Mouse (Mus musculus): ENCODE results near the gene Polr3b.
A peak's percentile ranks its signal among the peaks of the same experiment; 100 is the strongest.

Polr3b gene

GRCm38 (mm10) chr10:84611664-84612063, 10.4 kb upstream of the Polr3b start:
- no peak for DNase-seq (ENCODE audit: low spot score)

- DNase-seq (ENCODE audit: low spot score), result no peak
Measured at GRCm38 (mm10) chr10:84612281-84612680, 9.8 kb upstream of the Polr3b start.

DNA sequence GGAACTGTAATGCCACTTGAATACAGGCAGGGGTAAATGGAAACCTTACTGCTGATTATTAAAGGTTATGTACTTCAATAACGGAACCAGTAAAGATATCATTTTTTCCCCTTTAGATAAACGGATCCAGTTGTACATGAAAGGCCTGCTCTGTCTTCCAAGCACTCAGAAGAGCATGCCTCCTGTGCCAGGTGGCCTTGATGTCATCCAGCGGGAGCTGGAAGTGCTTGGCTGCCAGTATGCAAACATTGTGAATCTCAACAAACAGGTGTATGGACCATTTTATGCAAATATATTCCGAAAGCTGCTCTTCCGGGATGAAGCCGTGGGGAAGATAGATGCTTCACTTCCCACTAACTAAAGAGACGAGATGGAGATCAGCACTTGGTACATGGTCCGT, 8.7 kb upstream of the Polr3b start:
- DNase-seq (ENCODE audit: low spot score), result no peak

DNA sequence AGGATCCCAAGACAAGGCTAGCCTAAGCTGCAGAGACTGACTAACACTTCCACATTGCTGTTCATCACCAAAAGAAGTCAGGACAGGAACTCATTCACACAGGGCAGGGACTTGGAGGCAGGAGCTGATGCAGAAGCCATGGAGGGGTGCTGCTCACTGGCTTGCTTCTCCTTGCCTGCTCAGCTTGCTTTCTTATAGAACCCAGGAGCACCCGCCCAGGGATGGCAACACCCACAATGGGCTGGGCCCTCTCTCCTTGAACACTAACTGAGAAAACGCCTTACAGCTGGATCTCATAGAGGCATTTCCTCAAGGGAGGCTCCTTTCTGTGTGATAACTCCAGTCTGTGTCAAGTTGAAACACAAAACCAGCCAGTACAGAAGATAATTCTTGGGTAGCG, 7.0 kb upstream of the Polr3b start:
- DNase-seq (ENCODE audit: low spot score), result no peak

DNA sequence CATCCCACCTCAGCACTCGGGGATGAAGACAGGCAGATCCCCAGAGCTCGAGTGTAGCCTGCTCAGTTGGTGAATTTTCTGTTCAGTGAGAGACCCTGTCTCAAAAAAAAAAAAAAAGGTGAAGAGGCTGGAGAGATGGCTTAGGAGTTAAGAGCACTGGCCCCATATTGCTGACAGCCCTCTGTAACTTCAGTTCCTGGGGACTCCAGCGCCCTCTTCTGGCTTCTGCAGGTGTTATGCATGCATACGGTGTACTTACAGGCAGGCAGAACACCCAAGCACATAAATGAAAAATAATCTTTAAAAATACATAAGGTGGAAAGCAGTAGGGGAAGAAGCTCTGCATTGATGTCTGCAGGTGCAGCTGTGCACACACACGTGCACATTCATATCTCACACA, 9.1 kb downstream of the Polr3b start:
- no peak for DNase-seq (ENCODE audit: low spot score)

GRCm38 (mm10) chr10:84632005-84632404, 9.9 kb downstream of the Polr3b start:
- no peak for DNase-seq (ENCODE audit: low spot score)

DNA sequence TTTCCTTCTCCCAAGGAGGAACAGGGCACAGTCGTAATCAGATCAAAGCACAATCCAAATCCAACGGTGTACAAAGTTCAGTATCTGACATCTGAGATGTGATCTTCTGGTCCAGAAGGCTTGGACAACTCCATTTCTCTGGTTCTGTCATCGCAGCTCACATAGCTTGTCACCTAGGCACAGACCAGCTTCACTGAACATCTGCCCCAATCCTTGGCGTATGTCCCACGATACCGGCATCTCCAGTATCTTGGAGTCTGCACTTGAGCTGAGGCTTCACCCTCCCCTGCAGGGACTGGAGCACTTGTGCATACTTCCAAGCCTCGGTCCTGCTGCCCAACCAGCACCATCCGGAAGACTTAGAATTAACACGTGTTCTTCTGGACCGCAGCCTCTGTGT, 14.6 kb downstream of the Polr3b start:
- DNase-seq (ENCODE audit: low spot score), result no peak

- DNase-seq (ENCODE audit: low spot score), result no peak
Measured at GRCm38 (mm10) chr10:84638382-84638781, 16.3 kb downstream of the Polr3b start.

DNA sequence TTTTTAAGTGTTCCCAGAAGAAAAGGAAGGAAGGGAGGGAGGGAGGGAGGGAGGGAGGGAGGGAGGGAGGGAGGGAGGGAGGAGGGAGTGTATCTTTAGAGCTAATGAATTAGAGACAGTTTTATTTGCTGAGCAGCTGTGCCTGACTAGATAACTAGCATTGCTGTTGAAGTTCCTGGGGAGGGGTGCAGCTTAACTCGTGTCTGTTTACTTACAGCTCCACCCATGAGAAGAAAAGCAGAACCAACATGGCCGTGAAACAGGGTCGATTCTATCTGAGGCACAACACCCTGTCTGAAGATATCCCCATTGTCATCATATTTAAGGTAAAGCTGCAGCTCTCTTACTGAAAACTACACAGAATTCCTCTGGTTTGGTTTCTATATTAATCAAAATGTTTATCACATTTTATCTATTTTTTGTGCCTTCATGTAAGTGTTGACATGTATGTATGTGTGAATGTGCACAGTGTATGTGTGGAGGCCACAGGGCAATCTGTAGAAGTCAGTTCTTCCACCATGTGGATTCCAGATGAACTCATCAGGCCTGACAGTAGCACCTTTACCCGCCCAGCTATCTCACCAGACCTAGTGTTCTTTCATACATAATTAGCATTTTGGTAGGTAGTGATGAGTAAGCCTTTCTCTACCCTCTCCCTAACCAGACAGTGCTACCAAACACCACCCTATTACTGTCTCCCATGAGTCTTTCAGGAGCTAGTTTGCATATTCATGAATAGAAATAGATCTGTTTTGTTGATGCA, 17.6 kb downstream of the Polr3b start:
- DNase-seq (ENCODE audit: low spot score), result no peak

DNA sequence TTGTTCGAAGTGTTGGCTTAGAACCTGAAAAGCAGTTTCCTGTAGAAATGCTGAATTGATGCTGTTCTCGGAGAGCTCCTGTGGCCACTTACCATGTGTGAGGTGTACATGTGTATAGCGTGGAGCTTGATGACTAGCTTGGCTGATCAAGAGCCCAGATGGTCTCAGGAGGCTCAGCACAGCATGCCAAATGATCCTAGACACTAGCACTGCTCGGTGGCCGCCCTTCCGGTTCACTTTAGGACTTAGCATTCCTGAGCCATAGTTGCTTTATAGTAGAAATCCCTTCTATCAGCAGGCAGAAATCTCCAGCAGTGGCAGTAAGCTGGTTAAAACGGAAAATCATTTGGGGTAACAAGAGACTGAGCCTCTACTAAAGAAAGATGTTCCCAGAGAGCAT, 18.8 kb downstream of the Polr3b start:
- no peak for DNase-seq (ENCODE audit: low spot score)

DNA sequence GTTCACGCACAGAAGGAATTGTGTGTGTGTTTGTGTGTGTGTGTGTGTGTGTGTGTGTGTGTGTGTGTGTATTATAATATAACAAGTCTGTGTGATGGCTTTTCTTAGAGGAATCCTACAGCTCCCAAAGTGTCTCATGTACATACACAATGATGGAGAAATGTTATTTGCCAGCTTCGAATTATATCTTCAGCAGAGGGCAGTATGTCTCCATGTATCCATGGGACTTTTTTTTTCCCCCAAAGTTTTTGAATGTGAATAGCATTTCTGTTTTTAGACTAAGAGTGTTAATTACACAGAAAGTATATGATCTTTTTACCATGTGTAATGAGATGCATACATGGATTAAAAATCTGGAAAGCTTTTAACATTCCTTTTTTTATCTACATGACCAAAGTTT, 19.5 kb downstream of the Polr3b start:
- no peak for DNase-seq (ENCODE audit: low spot score)

DNA sequence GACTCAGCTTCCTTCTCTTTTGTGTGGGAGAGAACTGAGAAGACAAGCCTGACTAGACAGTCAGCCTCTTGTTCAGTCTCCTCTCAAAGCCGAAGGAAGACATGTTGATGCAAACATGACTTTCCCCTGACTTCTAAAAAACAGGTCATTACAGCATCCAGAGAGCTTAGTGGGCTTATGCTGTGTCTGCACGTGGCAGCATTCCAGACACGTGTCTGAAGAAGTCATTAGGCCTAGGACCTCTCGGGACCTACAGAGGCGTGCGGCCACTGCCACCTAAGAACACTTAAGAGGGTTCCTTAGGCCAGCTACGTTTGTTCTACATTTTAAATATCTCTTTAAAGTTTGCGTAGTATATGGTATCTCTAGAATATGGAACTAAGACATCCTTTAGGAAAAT, 23.8 kb downstream of the Polr3b start:
- DNase-seq (ENCODE audit: low spot score), result no peak

DNA sequence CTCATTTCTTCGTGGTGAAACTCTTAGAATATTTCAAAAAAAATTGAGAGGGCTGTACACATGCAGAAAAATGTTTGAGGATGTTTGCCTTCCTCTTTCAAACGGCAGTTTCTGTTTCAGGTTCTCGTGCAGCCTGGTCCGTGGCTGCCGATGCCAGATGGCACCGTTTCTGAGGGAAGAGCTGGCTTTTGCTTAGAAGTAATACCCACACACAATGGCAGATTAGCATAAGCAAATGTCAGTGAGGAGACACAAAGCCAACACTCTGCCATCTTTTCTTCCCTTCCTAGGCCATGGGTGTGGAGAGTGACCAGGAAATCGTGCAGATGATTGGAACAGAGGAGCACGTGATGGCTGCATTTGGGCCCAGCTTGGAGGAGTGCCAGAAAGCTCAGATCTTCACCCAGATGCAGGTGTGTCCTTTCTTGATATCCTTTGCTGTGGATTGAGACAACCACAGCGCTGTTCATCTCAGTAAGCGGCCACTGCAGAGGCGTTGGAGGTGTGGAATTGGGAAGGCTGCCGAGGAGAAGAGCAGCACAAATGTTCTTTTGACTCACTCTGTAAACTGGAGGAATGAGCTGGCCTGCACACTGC, 24.5 kb downstream of the Polr3b start:
- DNase-seq (ENCODE audit: low spot score), result peak; percentile 39

DNA sequence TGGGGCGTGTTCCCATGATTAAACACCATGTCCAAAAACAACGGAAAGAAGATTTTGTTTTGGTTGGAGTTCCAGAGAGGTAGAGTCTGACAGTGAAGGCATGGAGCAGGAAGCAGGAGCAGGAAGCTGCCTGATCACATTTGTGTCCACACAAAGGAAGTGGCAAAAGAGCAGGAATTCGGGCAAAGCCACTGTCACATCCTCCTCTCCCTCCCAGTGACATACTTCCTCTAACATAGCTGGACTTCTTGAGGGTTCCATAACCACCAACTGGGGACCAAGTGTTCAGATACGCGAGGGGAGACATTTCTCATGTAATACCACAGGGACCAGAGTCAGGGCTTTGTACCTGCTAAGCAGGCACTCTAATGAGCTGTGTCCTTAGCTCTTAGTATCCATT, 25.2 kb downstream of the Polr3b start:
- no peak for DNase-seq (ENCODE audit: low spot score)

DNA sequence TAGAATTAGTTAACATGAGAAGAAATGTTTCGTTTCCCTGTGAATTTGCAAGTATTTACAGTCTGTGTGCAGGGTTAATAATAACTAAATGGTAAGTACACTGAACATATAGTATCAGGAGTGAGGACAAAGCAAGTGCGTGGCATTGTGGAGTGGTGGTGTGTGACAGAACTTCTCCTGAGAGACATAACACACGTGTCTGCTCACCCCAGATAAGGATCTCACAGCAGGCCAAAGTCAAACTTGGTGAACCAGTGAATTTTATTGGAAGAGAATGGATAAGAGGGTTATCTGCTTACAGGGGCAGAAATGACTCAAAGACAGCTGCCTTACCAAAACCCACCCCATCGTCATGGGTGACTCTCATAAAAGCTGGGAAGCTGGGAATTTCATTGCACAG, 26.8 kb downstream of the Polr3b start:
- DNase-seq (ENCODE audit: low spot score), result no peak

DNA sequence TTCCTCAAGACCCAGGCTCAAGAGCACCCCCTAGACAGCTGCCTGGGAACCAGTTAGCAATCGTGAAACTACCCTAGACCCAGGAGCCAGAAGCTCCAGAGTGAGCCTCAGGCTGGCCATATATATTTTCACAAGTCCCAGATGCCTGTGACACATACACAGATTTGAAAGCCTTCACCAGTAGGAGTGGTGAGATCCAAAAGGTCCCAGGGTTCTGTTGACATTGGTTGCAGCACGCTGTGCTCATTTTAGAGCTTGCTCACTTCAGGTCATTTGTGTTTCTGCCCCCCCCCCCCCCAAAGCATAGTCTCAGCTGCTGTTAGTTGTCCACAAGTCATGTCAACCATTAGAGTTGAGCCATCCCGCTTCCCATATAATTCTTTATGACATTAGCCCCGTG, 31.9 kb downstream of the Polr3b start:
- DNase-seq (ENCODE audit: low spot score), result no peak

DNA sequence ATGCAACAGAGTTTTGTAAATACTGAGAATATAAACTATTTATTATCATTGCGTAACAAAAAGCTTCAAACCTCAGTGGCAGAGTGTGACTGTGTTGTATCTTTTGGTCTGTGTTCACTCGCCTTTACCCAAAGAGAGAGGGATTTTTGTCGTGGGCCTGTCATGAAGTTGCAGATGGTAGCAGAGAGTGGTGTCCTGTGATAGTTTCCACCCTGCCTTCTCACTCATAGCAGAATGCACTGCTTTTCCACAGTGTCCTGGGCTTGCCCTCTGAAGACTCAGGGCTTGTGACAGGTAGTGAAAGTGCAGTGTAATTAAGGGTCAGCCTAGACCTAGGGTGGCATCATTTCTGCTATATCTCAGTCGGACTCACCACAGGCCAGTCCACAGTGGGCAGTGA, 32.6 kb downstream of the Polr3b start:
- no peak for DNase-seq (ENCODE audit: low spot score)

DNA sequence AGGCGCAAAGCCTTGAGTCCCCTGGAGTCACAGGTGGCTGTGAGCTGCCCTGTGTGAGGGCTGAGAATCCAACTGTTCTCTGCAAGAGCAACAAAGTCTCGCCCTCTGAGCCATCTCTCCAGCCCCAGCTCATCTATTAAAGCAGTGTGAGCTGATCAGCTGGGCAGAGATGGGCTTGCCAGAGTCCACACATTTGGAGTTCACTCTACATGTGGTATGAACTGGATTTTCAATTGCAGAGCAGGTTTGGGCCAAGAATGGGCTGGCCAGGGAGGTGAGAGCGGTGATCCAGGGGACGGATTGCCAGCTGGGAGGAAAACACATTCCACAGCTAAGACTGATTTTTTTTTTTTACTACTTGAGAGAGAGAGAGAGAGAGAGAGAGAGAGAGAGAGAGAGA, 34.5 kb downstream of the Polr3b start:
- no peak for DNase-seq (ENCODE audit: low spot score)

- DNase-seq (ENCODE audit: low spot score), result no peak
Measured at GRCm38 (mm10) chr10:84657437-84658087, 35.5 kb downstream of the Polr3b start.

DNA sequence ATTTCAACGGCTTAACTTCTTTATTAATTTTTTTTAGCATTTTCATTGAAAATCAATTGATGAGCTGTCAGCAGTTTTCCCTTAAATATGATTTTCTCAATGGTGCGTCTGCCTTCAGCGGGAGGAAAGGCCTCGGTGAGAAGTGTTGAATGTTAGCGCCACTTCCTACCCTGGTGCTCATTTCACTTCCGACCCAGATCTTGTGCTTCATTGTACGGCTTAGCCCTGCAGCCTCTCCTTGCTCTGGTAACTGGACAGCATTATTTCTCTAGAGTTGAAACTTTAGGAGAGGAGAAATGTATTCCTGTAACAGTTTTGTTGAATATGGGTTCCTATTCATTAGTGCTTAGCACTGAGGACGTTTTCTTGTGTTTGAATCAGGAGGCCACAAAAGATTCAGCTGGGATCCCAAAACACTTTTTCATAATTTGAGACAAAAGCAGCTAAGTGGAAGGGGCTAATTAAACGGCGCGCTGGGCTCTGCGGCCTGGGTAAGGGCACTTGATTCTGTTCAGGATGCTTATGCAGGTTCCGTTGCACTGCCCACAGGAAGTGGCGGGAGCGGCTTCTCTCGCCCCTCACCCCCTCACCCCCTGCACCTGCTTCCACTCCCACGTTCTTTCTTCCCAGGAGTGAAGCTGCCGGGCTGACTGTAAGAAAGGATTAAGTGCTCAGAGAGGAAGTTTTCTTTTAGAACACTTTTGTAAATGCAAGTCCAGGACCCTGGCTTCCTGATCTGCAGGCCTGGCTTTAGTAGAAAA, 36.2 kb downstream of the Polr3b start:
- no peak for DNase-seq (ENCODE audit: low spot score)

- no peak for DNase-seq (ENCODE audit: low spot score)
Measured at GRCm38 (mm10) chr10:84659281-84659680, 37.2 kb downstream of the Polr3b start.

GRCm38 (mm10) chr10:84662138-84662537, 40.0 kb downstream of the Polr3b start:
- no peak for DNase-seq (ENCODE audit: low spot score)

Data from layer of hippocampus, adult 9-10 months (tissue).